Mouse (Mus musculus): ENCODE data around the gene Cox4i2. TPM values are rescaled to one million over a fixed set of nuclear protein-coding genes. Genes with fewer than 3 reads are reported as not detected.

The Cox4i2 gene
- polyA plus RNA-seq, 1 experiment from 2014 or later, result 29.3 TPM

- H3K9ac ChIP-seq, result no peak overlapping the region
- no peak for ATAC-seq (ENCODE audit: insufficient number of reproducible peaks, insufficient read depth, low FRiP score, low TSS enrichment, low read depth)
- H3K4me1 ChIP-seq, result peaks cover 22% of the 10 kb centered on the region
- WGBS, result 62% methylated on average over 2 of the region's 2 CpGs
- H3K4me2 ChIP-seq, result no peak overlapping the region
- H3K27ac ChIP-seq, result no peak overlapping the region
- no peaks in the 10 kb centered on the region for H3K9me3 ChIP-seq
- H3K36me3 ChIP-seq, result no peaks in the 10 kb centered on the region
- no peak overlapping the region for H3K4me3 ChIP-seq
- no peaks in the 10 kb centered on the region for H3K27me3 ChIP-seq
Observed at GRCm38 (mm10) chr2:152757478-152757877, 3.5 kb downstream of the Cox4i2 start.

DNA sequence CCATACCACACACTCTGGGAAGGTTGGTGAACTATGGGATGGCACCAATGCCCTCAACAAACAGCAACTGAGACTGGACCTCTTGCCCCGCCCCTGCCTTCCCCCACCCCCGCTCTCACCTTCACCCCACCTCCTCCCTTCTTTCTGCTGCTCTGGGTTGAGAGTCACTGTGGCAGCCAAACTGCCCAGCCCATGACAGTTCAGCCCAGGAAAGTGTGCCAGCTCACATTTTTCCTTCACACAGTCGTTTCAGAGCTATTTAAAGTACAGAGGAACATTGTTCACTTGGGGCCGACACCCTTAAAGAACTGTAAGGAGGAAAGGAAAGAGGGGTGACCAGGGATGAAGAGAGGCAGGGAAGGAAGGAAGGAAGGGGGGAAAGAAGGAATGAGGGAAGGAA is 4.4 kb downstream of the Cox4i2 start:
- 53% methylated on average over 4 of the region's 4 CpGs for WGBS
- no peak for ATAC-seq (ENCODE audit: insufficient number of reproducible peaks, insufficient read depth, low FRiP score, low TSS enrichment, low read depth)
- Histone ChIP-seq H3K4me3 (no peak overlapping the region), H3K4me2 (no peak overlapping the region), H3K36me3 (no peaks in the 10 kb centered on the region), H3K4me1 (peaks cover 22% of the 10 kb centered on the region), H3K27ac (no peak overlapping the region), H3K9ac (no peak overlapping the region), H3K9me3 (no peaks in the 10 kb centered on the region), H3K27me3 (no peaks in the 10 kb centered on the region)

DNA sequence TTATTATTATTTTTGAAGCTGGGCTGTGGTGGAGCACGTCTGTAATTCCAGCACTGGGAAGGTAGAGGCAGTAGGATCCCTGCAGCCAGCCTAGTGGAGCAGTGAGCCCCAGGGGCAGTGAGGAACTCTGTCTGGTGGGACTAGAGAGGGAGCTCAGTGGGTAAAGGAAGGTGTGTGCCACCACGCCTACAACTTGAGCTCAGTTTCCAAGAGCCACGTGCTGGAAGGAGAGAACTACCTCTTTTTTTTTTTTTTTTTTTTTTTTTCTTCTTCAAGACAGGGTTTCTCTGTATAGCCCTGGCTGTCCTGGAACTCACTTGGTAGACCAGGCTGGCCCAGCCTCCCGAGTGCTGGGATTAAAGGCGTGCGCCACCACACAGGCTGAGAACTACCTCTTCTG is 9.3 kb downstream of the Cox4i2 start:
- Histone ChIP-seq H3K9me3 (no peaks in the 10 kb centered on the region), H3K4me1 (peaks cover 27% of the 10 kb centered on the region), H3K27me3 (no peaks in the 10 kb centered on the region), H3K9ac (no peak overlapping the region), H3K4me3 (no peak overlapping the region), H3K27ac (no peak overlapping the region), H3K4me2 (no peak overlapping the region), H3K36me3 (no peaks in the 10 kb centered on the region)
- no peak for ATAC-seq (ENCODE audit: insufficient number of reproducible peaks, insufficient read depth, low FRiP score, low TSS enrichment, low read depth)
- WGBS, result 73% methylated on average over 6 of the region's 6 CpGs

- WGBS, result 10% methylated on average over 14 of the region's 14 CpGs
- H3K9me3 ChIP-seq, result no peaks in the 10 kb centered on the region
- no peaks in the 10 kb centered on the region for H3K27me3 ChIP-seq
- H3K4me2 ChIP-seq, result peak overlapping the region; percentile 41; the same call in 1 of the 2 replicates
- H3K36me3 ChIP-seq, result no peaks in the 10 kb centered on the region
- no peak for ATAC-seq (ENCODE audit: insufficient number of reproducible peaks, insufficient read depth, low FRiP score, low TSS enrichment, low read depth)
- no peak overlapping the region for H3K27ac ChIP-seq
- no peak overlapping the region for H3K4me3 ChIP-seq
- peaks cover 27% of the 10 kb centered on the region for H3K4me1 ChIP-seq
- no peak overlapping the region for H3K9ac ChIP-seq
Observed at GRCm38 (mm10) chr2:152764172-152765044, 10.4 kb downstream of the Cox4i2 start.

DNA sequence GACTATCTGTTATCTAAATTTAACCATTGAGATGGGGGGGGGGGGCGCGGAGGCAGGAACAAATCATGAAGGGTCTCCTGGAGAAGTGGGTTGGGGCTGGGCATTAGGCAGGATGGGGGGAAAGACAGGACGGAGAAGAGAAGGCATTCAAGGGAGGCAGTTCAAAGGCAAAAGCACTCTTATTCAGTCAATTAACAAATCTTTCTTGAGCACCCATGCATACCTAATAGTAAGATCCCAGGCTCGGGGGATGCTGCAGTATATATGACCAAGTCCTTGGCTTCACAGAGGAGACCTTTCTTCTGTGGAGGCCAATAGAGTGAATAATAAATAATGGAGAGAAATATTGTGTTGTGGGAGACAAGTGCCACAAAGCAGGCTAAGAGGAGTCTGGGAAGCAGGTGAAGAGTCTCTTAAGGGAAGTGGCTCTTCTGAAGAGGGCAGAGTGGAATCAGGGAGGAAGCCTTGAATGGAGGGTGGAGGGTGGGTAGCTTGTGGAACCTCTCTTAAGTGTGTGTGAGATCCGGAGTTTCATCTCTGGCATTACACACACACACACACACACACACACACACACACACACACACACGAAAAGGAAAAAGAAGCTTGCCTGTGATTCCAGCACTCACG is 11.2 kb downstream of the Cox4i2 start:
- Histone ChIP-seq H3K27me3 (no peaks in the 10 kb centered on the region), H3K27ac (no peak overlapping the region), H3K36me3 (no peaks in the 10 kb centered on the region), H3K9me3 (no peaks in the 10 kb centered on the region), H3K4me3 (no peak overlapping the region), H3K4me1 (peaks cover 27% of the 10 kb centered on the region), H3K9ac (no peak overlapping the region), H3K4me2 (no peak overlapping the region)
- 37% methylated on average over 7 of the region's 7 CpGs for WGBS
- no peak for ATAC-seq (ENCODE audit: insufficient number of reproducible peaks, insufficient read depth, low FRiP score, low TSS enrichment, low read depth)

DNA sequence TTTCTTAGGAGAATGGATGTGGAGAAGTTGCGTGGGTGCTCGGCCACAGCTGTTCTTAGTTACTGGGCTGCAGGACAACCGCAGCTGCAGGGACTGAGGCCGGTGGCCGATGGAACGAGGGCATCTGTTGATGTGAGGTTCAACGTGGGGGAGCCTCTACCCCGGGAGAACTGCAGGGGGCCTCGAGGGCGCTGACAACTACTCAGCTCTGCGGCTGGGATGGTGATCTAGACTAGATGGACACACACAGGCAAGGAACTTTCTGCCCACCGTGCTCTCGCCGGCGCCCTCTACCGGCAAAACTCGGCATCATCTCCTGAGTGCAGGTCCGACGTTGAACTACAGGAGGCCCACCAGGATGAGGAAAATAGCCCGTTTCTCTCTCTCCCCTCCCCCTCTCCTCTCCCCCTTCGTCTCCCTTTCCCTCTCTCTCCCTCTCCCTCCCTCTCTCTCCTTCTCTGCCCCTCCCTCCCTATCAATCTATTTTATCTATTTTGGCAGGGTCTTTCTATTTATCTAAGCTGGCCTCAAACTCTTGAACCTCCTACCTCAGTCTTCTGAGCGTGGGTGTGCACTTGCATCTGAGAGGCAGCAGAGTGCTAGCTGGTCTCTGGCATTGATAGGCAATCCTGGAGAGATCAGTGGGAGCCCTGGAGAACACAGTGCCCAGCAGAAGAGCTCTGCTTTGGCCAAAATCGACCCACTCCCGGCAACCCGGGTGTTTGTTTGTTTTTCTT is 12.6 kb downstream of the Cox4i2 start:
- H3K9me3 ChIP-seq, result no peaks in the 10 kb centered on the region
- no peaks in the 10 kb centered on the region for H3K36me3 ChIP-seq
- 17% methylated on average over 25 of the region's 25 CpGs for WGBS
- peaks cover 27% of the 10 kb centered on the region for H3K4me1 ChIP-seq
- ATAC-seq (ENCODE audit: insufficient number of reproducible peaks, insufficient read depth, low FRiP score, low TSS enrichment, low read depth), result peak; percentile 48; the same call in 1 of the 2 replicates
- no peaks in the 10 kb centered on the region for H3K27me3 ChIP-seq
- H3K4me3 ChIP-seq, result no peak overlapping the region
- 0 out of 2 replicates have a peak overlapping the region, but pooled peaks have one; percentile 33 for H3K9ac ChIP-seq
- H3K27ac ChIP-seq, result peak overlapping the region; percentile 45
- peak overlapping the region; percentile 21 for H3K4me2 ChIP-seq

DNA sequence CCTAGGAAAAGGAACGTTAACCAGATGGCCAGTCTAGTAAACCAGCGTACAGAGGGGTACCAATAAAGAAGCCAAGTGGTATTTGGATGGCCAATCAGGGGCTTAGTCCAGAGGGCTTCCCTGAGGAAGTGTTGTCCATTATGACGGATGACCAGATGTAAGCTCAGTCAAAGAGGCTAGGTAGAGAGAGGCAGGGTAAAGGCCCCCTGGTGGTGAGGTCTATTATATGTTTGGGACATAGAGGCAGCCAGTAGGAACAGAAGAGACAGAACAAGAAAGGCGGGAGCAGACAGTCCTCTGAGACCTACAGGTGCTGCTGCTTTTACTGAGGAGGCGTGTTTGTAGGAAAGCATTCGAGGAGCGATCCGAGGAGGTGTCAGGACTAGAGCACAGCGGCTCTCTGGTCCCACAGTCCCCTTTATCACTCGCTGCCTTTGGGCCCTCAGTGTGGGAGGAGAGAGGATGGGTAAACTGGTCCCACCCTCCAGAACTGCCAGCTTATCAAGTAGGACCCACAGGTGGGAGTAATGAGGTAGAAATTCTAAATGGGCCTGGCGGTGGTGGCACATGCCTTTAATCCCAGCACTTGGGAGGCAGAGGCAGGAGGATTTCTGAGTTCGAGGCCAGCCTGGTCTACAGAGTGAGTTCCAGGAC is 13.8 kb downstream of the Cox4i2 start:
- no peak overlapping the region for H3K27ac ChIP-seq
- 56% methylated on average over 12 of the region's 12 CpGs for WGBS
- no peak for ATAC-seq (ENCODE audit: insufficient number of reproducible peaks, insufficient read depth, low FRiP score, low TSS enrichment, low read depth)

GRCm38 (mm10) chr2:152769677-152770076 is 15.7 kb downstream of the Cox4i2 start:
- no peak for ATAC-seq (ENCODE audit: insufficient number of reproducible peaks, insufficient read depth, low FRiP score, low TSS enrichment, low read depth)
- no peak overlapping the region for H3K4me3 ChIP-seq
- H3K9ac ChIP-seq, result no peak overlapping the region
- H3K4me1 ChIP-seq, result peaks cover 22% of the 10 kb centered on the region
- no peaks in the 10 kb centered on the region for H3K27me3 ChIP-seq
- H3K36me3 ChIP-seq, result no peaks in the 10 kb centered on the region
- H3K4me2 ChIP-seq, result no peak overlapping the region
- no peak overlapping the region for H3K27ac ChIP-seq
- H3K9me3 ChIP-seq, result no peaks in the 10 kb centered on the region
- WGBS, result 83% methylated on average over 7 of the region's 7 CpGs

More for the DNA sequence above, 13.8 kb downstream of the Cox4i2 start:
- no peaks in the 10 kb centered on the region for H3K27me3 ChIP-seq
- H3K9ac ChIP-seq, result no peak overlapping the region
- no peaks in the 10 kb centered on the region for H3K36me3 ChIP-seq
- peaks cover 27% of the 10 kb centered on the region for H3K4me1 ChIP-seq
- no peak overlapping the region for H3K4me2 ChIP-seq
- no peaks in the 10 kb centered on the region for H3K9me3 ChIP-seq
- no peak overlapping the region for H3K4me3 ChIP-seq

GRCm38 (mm10) chr2:152771571-152771970 is 17.6 kb downstream of the Cox4i2 start:
- no peaks in the 10 kb centered on the region for H3K9me3 ChIP-seq
- no peaks in the 10 kb centered on the region for H3K36me3 ChIP-seq
- no peaks in the 10 kb centered on the region for H3K27me3 ChIP-seq
- no peak overlapping the region for H3K4me2 ChIP-seq
- no peak overlapping the region for H3K27ac ChIP-seq
- 92% methylated on average over 9 of the region's 9 CpGs for WGBS
- H3K4me1 ChIP-seq, result peaks cover 8% of the 10 kb centered on the region
- no peak overlapping the region for H3K9ac ChIP-seq
- no peak for ATAC-seq (ENCODE audit: insufficient number of reproducible peaks, insufficient read depth, low FRiP score, low TSS enrichment, low read depth)
- H3K4me3 ChIP-seq, result no peak overlapping the region

DNA sequence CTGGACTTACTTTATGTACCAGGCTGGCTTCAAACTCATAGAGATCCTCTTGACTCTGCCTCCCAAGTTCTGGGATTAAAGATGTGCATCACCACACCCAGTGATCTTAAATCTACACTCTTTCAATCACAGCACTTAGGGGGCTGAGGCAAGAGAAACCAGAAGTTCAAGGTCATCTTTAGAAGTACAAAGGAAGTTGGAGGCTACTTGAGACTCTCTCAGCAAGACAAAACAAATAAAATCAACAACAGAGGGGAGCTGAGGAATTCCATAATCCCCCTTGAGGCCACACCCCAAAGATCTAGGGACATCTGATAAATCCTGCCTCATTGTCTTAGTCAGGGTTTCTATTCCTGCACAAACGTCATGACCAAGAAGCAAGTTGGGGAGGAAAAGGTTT is 18.3 kb downstream of the Cox4i2 start:
- H3K4me2 ChIP-seq, result no peak overlapping the region
- WGBS, result 21% methylated on average over 1 of the region's 1 CpGs
- H3K36me3 ChIP-seq, result no peaks in the 10 kb centered on the region
- H3K4me1 ChIP-seq, result 0 out of 2 replicates have a peak, but pooled peaks cover 4% of the 10 kb centered on the region
- H3K9me3 ChIP-seq, result no peaks in the 10 kb centered on the region
- no peaks in the 10 kb centered on the region for H3K27me3 ChIP-seq
- no peak overlapping the region for H3K4me3 ChIP-seq
- H3K9ac ChIP-seq, result no peak overlapping the region
- no peak overlapping the region for H3K27ac ChIP-seq
- no peak for ATAC-seq (ENCODE audit: insufficient number of reproducible peaks, insufficient read depth, low FRiP score, low TSS enrichment, low read depth)

DNA sequence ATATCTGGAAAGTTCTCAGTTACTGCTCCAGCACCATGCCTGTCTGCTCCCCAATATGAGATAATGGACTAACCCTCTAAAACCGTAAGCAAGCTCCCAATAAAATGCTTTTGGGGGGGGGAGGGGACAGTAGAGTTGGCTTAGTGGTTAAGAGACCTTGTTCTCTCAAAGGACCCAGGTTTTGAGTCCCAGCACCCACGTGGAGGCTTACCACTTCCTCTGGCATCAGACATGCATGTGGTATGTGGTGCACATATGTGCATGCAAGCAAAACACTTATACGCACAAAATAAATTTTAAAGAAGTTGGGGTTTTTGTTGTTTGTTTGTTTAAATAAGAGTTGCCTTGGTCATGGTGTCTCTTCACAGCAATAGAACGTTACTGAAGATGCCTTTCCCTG is 21.4 kb downstream of the Cox4i2 start:
- Histone ChIP-seq H3K4me3 (no peak overlapping the region), H3K36me3 (peaks cover 17% of the 10 kb centered on the region), H3K9ac (no peak overlapping the region), H3K9me3 (no peaks in the 10 kb centered on the region), H3K4me2 (no peak overlapping the region), H3K27me3 (no peaks in the 10 kb centered on the region), H3K4me1 (0 out of 2 replicates have a peak, but pooled peaks cover 4% of the 10 kb centered on the region), H3K27ac (no peak overlapping the region)
- 75% methylated on average over 4 of the region's 4 CpGs for WGBS
- no peak for ATAC-seq (ENCODE audit: insufficient number of reproducible peaks, insufficient read depth, low FRiP score, low TSS enrichment, low read depth)

Measured in embryonic facial prominence, embryonic 13.5 days (tissue).